Mouse (Mus musculus) forebrain, embryonic 12.5 days (tissue): ENCODE results near the gene Ica1. TPM values are rescaled to one million over a fixed set of nuclear protein-coding genes. Genes with fewer than 3 reads are reported as not detected.

Source experiments
- ATAC-seq: fragments of 200-750 bp; cut with Nextera tagmentation; 2 replicates; pipeline ENCODE4 v1.8.0; 2017; ENCODE audit warnings: moderate TSS enrichment; ENCODE audit not compliant: low FRiP score
- H3K27ac ChIP-seq: fragments of 300-500 bp; sonication (generic); 2 replicates; pipeline ENCODE4 v1.5.1; 2016; ENCODE audit warnings: mild to moderate bottlenecking
- H3K27me3 ChIP-seq: fragments of 300-500 bp; sonication (generic); 2 replicates; pipeline ENCODE4 v1.6.1; 2016; ENCODE audit warnings: mild to moderate bottlenecking
- H3K36me3 ChIP-seq: fragments of 300-500 bp; sonication (generic); replicated peaks from 2 replicates; pipeline ENCODE4 v1.6.1; 2016; ENCODE audit warnings: mild to moderate bottlenecking
- H3K4me1 ChIP-seq: fragments of 300-500 bp; sonication (generic); 2 replicates; pipeline ENCODE4 v1.6.1; 2016
- H3K4me2 ChIP-seq: fragments of 300-500 bp; sonication (generic); 2 replicates; pipeline ENCODE4 v1.6.1; 2016; ENCODE audit warnings: mild to moderate bottlenecking, moderate library complexity
- H3K4me3 ChIP-seq: fragments of 300-500 bp; sonication (generic); replicated peaks from 2 replicates; pipeline ENCODE4 v1.5.1; 2016; ENCODE audit warnings: mild to moderate bottlenecking
- H3K9ac ChIP-seq: fragments of 300-500 bp; sonication (generic); 2 replicates; pipeline ENCODE4 v1.6.1; 2016; ENCODE audit warnings: mild to moderate bottlenecking
- H3K9me3 ChIP-seq: fragments of 300-500 bp; sonication (generic); 2 replicates; pipeline ENCODE4 v1.6.1; 2016
- WGBS: fragments of 180-500 bp; shearing (Covaris S2); methylation state at CpG from one replicate; pipeline ENCODE4 v1.1.7; 2016; 5-methylcytosine and 5-hydroxymethylcytosine counted together
- polyA plus RNA-seq: library from polyadenylated mRNA; unstranded; fragments of >200 nt; fragmentation: Nextera tagmentation; extraction: Ambion mirVana; gene quantifications from 2 replicates; pipeline ENCODE4 v1.2.1, GENCODE M21; 2016

The Ica1 gene
- polyA plus RNA-seq, 1 experiment from 2014 or later, result 16.4 TPM

GRCm38 (mm10) chr6:8765801-8766200 lies 12.5 kb downstream of the Ica1 start:
- H3K4me2 ChIP-seq, result no peak overlapping the region
- no peak for ATAC-seq
- no peaks in the 10 kb centered on the region for H3K4me1 ChIP-seq
- H3K4me3 ChIP-seq, result no peak overlapping the region
- WGBS, result 93% methylated on average over 3 of the region's 3 CpGs
- no peak overlapping the region for H3K27ac ChIP-seq
- no peaks in the 10 kb centered on the region for H3K36me3 ChIP-seq
- no peaks in the 10 kb centered on the region for H3K27me3 ChIP-seq
- H3K9ac ChIP-seq, result no peak overlapping the region
- no peaks in the 10 kb centered on the region for H3K9me3 ChIP-seq

GRCm38 (mm10) chr6:8765064-8765463 lies 13.2 kb downstream of the Ica1 start:
- WGBS, result 74% methylated on average over 1 of the region's 1 CpGs
- H3K27me3 ChIP-seq, result no peaks in the 10 kb centered on the region
- H3K9me3 ChIP-seq, result no peaks in the 10 kb centered on the region
- H3K27ac ChIP-seq, result no peak overlapping the region
- no peak overlapping the region for H3K4me2 ChIP-seq
- no peaks in the 10 kb centered on the region for H3K36me3 ChIP-seq
- no peak overlapping the region for H3K4me3 ChIP-seq
- H3K9ac ChIP-seq, result no peak overlapping the region
- ATAC-seq, result no peak
- H3K4me1 ChIP-seq, result no peaks in the 10 kb centered on the region

- Histone ChIP-seq H3K4me3 (no peak overlapping the region), H3K36me3 (no peaks in the 10 kb centered on the region), H3K27ac (no peak overlapping the region), H3K27me3 (no peaks in the 10 kb centered on the region), H3K4me1 (no peaks in the 10 kb centered on the region), H3K9me3 (no peaks in the 10 kb centered on the region), H3K4me2 (no peak overlapping the region), H3K9ac (no peak overlapping the region)
- ATAC-seq, result no peak
- 85% methylated on average over 5 of the region's 5 CpGs for WGBS
Measured at GRCm38 (mm10) chr6:8760708-8761294, 17.5 kb downstream of the Ica1 start.

GRCm38 (mm10) chr6:8759901-8760300 lies 18.4 kb downstream of the Ica1 start:
- H3K9me3 ChIP-seq, result no peaks in the 10 kb centered on the region
- H3K9ac ChIP-seq, result no peak overlapping the region
- ATAC-seq, result no peak
- no peaks in the 10 kb centered on the region for H3K36me3 ChIP-seq
- H3K4me2 ChIP-seq, result no peak overlapping the region
- no peaks in the 10 kb centered on the region for H3K27me3 ChIP-seq
- H3K4me1 ChIP-seq, result no peaks in the 10 kb centered on the region
- H3K27ac ChIP-seq, result no peak overlapping the region
- H3K4me3 ChIP-seq, result no peak overlapping the region
- 82% methylated on average over 1 of the region's 1 CpGs for WGBS

GRCm38 (mm10) chr6:8755760-8756276 lies 22.5 kb downstream of the Ica1 start:
- H3K27ac ChIP-seq, result no peak overlapping the region
- no peaks in the 10 kb centered on the region for H3K9me3 ChIP-seq
- no peaks in the 10 kb centered on the region for H3K4me1 ChIP-seq
- no peaks in the 10 kb centered on the region for H3K36me3 ChIP-seq
- no peak overlapping the region for H3K4me3 ChIP-seq
- H3K27me3 ChIP-seq, result no peaks in the 10 kb centered on the region
- no peak overlapping the region for H3K9ac ChIP-seq
- no peak for ATAC-seq
- H3K4me2 ChIP-seq, result no peak overlapping the region
- WGBS, result 79% methylated on average over 8 of the region's 8 CpGs

- Histone ChIP-seq H3K4me3 (no peak overlapping the region), H3K27ac (no peak overlapping the region), H3K36me3 (no peaks in the 10 kb centered on the region), H3K9me3 (no peaks in the 10 kb centered on the region), H3K4me2 (no peak overlapping the region), H3K9ac (no peak overlapping the region), H3K4me1 (no peaks in the 10 kb centered on the region), H3K27me3 (no peaks in the 10 kb centered on the region)
- ATAC-seq, result no peak
- 93% methylated on average over 5 of the region's 5 CpGs for WGBS
Measured at GRCm38 (mm10) chr6:8754486-8754885, 23.8 kb downstream of the Ica1 start.

- 18% methylated on average over 2 of the region's 2 CpGs for WGBS
- H3K27ac ChIP-seq, result no peak overlapping the region
- H3K9me3 ChIP-seq, result no peaks in the 10 kb centered on the region
- ATAC-seq, result no peak
- H3K4me1 ChIP-seq, result no peaks in the 10 kb centered on the region
- H3K4me2 ChIP-seq, result no peak overlapping the region
- H3K4me3 ChIP-seq, result no peak overlapping the region
- H3K9ac ChIP-seq, result no peak overlapping the region
- no peaks in the 10 kb centered on the region for H3K27me3 ChIP-seq
- no peaks in the 10 kb centered on the region for H3K36me3 ChIP-seq
Measured at GRCm38 (mm10) chr6:8753723-8754036, 24.6 kb downstream of the Ica1 start.

- no peak overlapping the region for H3K4me3 ChIP-seq
- no peaks in the 10 kb centered on the region for H3K9me3 ChIP-seq
- no peaks in the 10 kb centered on the region for H3K4me1 ChIP-seq
- no peak overlapping the region for H3K4me2 ChIP-seq
- no peak overlapping the region for H3K27ac ChIP-seq
- no peak for ATAC-seq
- no peak overlapping the region for H3K9ac ChIP-seq
- H3K27me3 ChIP-seq, result no peaks in the 10 kb centered on the region
- WGBS, result 75% methylated on average over 6 of the region's 6 CpGs
- H3K36me3 ChIP-seq, result no peaks in the 10 kb centered on the region
Measured at GRCm38 (mm10) chr6:8752984-8753722, 25.1 kb downstream of the Ica1 start.

- ATAC-seq, result no peak
- H3K27ac ChIP-seq, result no peak overlapping the region
- no peaks in the 10 kb centered on the region for H3K9me3 ChIP-seq
- WGBS, result 73% methylated on average over 7 of the region's 7 CpGs
- H3K9ac ChIP-seq, result no peak overlapping the region
- no peak overlapping the region for H3K4me2 ChIP-seq
- no peaks in the 10 kb centered on the region for H3K4me1 ChIP-seq
- no peak overlapping the region for H3K4me3 ChIP-seq
- no peaks in the 10 kb centered on the region for H3K27me3 ChIP-seq
- H3K36me3 ChIP-seq, result no peaks in the 10 kb centered on the region
Measured at GRCm38 (mm10) chr6:8744886-8745285, 33.4 kb downstream of the Ica1 start.

- Histone ChIP-seq H3K4me1 (no peaks in the 10 kb centered on the region), H3K9me3 (no peaks in the 10 kb centered on the region), H3K9ac (no peak overlapping the region), H3K4me2 (no peak overlapping the region), H3K27me3 (no peaks in the 10 kb centered on the region), H3K36me3 (no peaks in the 10 kb centered on the region), H3K27ac (no peak overlapping the region), H3K4me3 (no peak overlapping the region)
- WGBS, result 96% methylated on average over 4 of the region's 4 CpGs
- no peak for ATAC-seq
Measured at GRCm38 (mm10) chr6:8744273-8744785, 34.0 kb downstream of the Ica1 start.

- Histone ChIP-seq H3K27me3 (no peaks in the 10 kb centered on the region), H3K4me3 (no peak overlapping the region), H3K9ac (no peak overlapping the region), H3K9me3 (no peaks in the 10 kb centered on the region), H3K27ac (no peak overlapping the region), H3K4me2 (no peak overlapping the region), H3K4me1 (no peaks in the 10 kb centered on the region), H3K36me3 (no peaks in the 10 kb centered on the region)
- WGBS, result 21% methylated on average over 3 of the region's 3 CpGs
- no peak for ATAC-seq
Measured at GRCm38 (mm10) chr6:8742449-8742848, 35.8 kb downstream of the Ica1 start.

GRCm38 (mm10) chr6:8741659-8742058 lies 36.6 kb downstream of the Ica1 start:
- Histone ChIP-seq H3K4me1 (no peaks in the 10 kb centered on the region), H3K4me2 (no peak overlapping the region), H3K9me3 (no peaks in the 10 kb centered on the region), H3K4me3 (no peak overlapping the region), H3K36me3 (no peaks in the 10 kb centered on the region), H3K27me3 (no peaks in the 10 kb centered on the region), H3K9ac (no peak overlapping the region), H3K27ac (no peak overlapping the region)
- 24% methylated on average over 1 of the region's 1 CpGs for whole genome bisulfite sequencing
- ATAC-seq, result peak; percentile 30; the same call in 1 of the 2 replicates

- ATAC-seq, result no peak
- Histone ChIP-seq H3K4me2 (no peak overlapping the region), H3K27me3 (no peaks in the 10 kb centered on the region), H3K9me3 (no peaks in the 10 kb centered on the region), H3K9ac (no peak overlapping the region), H3K4me3 (no peak overlapping the region), H3K4me1 (no peaks in the 10 kb centered on the region), H3K36me3 (no peaks in the 10 kb centered on the region), H3K27ac (no peak overlapping the region)
- 58% methylated on average over 2 of the region's 2 CpGs for WGBS
Measured at GRCm38 (mm10) chr6:8740092-8740491, 38.2 kb downstream of the Ica1 start.
